Mouse (Mus musculus) adrenal gland, adult 18-20 months (tissue): ENCODE results near the gene Bhlhe41. TPM values are rescaled to one million over a fixed set of nuclear protein-coding genes. Genes with fewer than 3 reads are reported as not detected.

Experiments
- DNase-seq, 2 experiments: peaks; one replicate each; pipeline ENCODE4 v3.0.0; 2021 to 2022; ENCODE audit warnings: low spot score in 2 of 2
- total RNA-seq, 2 experiments: library from RNA; stranded (reverse); gene quantifications; 1 replicate in 1 of 2; 2 replicates in 1 of 2; pipeline ENCODE4 v1.2.3; 2021

Gene Bhlhe41
- total RNA-seq, 2 experiments from 2014 or later = 14.9 to 19.6 TPM

DNA sequence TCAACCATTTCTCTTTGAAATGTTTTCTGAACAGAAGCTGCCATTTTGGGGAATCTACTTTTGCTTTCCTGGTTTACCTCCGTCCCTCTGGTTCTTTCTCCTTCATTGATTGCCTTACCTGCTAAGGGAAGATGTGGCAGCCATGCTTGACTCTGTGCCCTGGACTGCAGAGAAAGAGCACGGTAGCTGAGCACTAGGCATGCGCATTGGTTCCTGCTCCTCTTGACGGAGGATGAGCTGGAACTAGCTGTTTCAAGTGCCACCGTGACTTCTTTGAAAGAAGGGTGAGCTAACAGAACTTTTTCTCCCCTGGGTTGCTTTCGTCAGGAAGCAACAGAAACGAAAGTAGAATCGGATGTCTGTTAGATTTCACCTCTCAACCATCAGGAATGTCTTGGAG, 17.7 kb downstream of the Bhlhe41 start:
- DNase-seq = no peak

- no peak for DNase-seq
Observed at GRCm38 (mm10) chr6:145846948-145847347, 18.4 kb downstream of the Bhlhe41 start.

GRCm38 (mm10) chr6:145846076-145846475, 19.3 kb downstream of the Bhlhe41 start:
- DNase-seq = no peak

DNA sequence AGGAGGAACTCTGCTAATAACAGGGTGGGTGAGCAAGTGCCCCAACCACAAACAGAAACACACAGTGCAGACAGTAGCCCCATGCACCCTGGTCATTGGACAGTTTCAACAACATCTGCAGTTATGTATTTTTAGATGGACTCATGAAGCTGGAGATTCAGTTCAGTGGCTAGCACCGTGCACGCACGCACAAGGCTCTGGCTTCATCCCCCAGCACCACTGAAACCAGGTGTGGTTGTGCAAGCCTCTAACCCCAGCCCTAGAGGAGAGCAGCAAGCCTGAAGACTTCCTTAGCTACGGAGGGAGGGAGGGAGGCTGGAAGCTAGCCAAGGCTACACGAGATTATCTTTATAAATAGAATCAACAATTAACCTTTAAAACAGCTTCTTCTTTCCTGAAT, 19.7 kb downstream of the Bhlhe41 start:
- no peak for DNase-seq

- no peak for DNase-seq
Observed at GRCm38 (mm10) chr6:145835359-145835758, 30.0 kb downstream of the Bhlhe41 start.

GRCm38 (mm10) chr6:145832927-145833326, 32.4 kb downstream of the Bhlhe41 start:
- no peak for DNase-seq

DNA sequence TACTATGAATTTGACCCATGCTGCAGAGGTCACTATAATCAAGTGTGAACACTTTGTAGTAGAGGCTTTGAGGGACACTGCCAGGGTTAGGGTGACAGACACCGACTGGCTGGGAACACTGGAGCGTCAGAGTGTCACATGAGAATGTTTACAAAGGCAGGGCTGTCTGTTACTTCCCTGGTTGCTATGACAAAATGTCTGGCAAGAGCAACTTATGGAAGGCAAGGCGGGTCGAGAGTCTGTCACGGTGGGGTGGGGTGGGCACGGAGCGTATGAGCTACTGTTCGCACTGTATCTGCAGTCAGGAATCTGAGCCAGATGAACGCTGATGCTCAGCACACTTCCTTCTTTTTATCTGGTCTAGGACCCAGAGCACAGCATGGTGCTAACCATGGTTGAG, 34.7 kb downstream of the Bhlhe41 start:
- no peak for DNase-seq

DNA sequence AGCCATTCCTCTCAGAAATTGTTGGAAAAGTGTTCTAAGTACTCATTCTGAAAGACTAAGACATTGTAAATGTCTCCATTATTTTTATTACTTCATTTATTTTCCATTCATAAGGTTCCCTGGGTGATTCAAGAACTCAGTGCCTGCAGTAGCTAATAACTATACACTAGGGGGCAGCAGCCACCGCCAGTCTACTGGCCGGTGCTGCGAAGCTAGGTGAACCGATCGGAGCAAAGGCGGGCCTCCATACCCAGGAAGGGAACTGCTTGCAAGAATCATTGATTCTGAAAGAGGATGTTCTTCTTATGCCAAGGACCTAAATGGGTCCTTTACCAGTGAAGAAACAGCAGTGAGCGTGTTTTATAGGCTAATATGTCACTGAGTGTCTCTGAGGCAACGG, 35.2 kb downstream of the Bhlhe41 start:
- DNase-seq = peak; percentile 67 to 69

- DNase-seq = no peak
Observed at GRCm38 (mm10) chr6:145829062-145829835, 36.1 kb downstream of the Bhlhe41 start.

DNA sequence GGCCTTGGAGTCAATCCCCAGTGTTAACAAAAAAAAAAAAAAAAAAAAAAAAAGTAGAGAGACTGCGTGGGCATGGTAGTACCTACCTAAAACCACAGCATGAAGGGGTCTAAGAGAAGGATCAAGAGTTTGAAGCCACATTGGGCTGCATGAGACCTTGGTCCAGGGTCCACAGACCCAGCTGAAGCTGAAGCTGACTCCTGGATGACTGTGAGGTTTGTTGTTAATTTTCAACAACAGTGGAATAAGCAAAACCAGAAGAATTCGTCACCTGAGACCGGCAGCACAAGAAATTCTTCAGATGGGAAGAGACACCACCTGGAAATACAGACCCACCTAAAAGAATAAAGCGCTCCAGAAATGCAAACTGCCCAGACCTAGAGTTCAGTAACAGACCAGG, 39.1 kb downstream of the Bhlhe41 start:
- no peak for DNase-seq

DNA sequence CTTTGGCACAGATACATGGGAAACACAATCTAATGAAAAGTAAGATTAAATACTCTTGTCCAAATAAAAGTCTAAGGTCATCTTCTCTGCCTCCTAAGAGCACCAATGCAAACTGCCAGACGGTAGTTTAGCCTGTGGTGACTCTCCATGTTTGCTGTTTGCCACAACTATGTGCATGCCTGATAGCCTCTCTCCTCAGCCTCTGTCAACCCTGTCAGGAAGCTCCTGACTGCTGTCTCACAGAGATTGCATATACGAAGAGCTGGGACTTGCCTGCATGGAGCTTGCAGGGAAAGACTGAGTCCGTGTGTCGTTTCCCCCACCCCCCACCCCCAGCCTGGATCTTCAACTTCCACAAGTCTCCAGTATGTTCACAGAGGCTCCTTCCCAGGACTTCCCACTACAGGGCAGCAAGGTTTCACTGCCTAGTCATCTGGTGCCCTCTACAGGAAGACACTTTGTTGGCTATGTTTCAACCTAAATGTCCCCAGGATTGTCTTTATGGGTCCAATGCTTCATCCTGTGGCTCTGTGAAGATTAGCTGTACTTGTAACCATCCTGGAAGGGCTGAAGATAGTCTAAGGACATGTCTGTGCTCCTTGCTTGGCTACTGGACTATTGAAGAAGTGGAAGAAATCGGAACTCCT, 41.6 kb downstream of the Bhlhe41 start:
- no peak for DNase-seq

- no peak for DNase-seq
Observed at GRCm38 (mm10) chr6:145823103-145823502, 42.3 kb downstream of the Bhlhe41 start.

GRCm38 (mm10) chr6:145822218-145822617, 43.1 kb downstream of the Bhlhe41 start:
- DNase-seq = no peak

DNA sequence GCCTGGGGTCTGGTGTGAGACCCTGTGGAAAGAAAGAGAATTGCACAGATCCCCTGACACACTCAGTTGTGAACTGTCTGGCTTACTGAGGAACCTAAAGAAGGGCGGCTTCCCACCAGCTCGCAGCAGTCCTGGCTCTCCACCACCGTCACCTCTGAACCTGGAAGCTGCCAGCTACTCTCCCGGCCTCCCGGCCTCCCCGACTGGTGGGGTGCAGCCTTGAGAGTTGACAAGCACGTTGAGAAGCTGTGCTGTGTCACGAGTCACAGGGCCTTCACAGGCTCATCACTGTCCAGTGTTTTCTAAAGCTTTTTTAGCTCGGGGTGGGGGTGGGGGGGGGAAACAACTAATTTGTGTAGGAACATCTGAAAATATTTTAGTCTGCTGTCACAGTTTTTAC, 46.2 kb downstream of the Bhlhe41 start:
- no peak for DNase-seq

GRCm38 (mm10) chr6:145815200-145815599, 50.2 kb downstream of the Bhlhe41 start:
- no peak for DNase-seq

DNA sequence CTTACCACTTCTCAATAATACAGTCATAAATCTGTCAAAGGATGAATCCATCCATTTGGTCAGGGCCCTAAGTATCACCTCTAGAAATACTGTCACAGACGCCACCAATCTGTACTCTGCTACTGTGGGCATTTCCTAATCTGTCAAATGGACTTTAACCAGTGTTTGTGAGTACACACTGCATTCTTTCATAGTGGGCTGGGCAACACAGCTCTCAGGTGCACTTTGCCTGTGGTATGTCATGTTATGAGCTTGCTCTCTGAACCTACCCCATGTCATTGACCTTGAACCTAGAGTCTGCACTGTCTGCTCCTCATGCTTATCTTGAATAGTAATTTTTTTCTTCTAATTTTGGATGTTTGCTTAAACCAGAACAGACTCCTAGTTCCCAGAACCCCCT, 54.2 kb downstream of the Bhlhe41 start:
- no peak for DNase-seq

DNA sequence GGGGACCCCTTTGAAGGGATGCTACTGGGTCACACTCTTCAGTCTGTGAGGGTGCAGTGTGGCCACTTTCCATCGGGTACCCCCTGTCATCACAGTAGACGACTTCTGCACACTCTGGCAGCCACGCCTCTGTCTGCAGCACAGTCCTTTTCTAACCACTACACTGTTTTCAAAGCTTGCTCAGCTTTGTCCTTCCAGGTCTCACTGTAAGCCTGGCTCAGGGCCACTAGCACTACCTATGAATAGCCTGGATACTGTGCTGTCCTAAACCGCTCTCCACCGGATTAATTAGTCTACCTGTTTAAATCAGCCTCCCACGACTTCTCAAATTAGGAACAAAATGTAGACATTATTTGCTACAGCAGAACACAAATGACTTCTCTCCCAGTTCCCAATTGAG, 55.3 kb downstream of the Bhlhe41 start:
- DNase-seq = no peak

DNA sequence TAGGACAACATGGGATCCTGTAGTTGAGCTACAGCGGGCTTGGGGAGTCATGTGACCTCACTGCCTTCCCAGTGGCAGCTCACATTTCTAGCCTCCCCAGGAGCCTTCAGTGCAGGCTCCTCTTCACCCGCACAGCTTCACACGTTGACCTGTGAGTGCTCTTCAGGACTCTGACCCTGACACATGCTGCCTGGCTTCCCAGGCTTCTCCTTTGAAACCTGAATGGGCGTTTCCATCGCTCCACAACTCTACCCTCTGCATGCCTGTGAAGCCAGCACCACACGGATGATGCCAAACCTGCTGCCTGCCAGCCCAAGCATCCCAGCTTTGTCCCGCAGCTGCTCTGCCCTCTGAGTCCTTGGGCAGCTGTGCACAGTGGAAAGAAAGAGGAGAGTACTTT, 55.8 kb downstream of the Bhlhe41 start:
- no peak for DNase-seq

Other genes with a start within 250 kb of the Bhlhe41 start
- gene Tuba3b, start 249.8 kb downstream of the Bhlhe41 start, total RNA-seq = not detected
- 10 to 100 TPM; 52.2 to 80.0 TPM for gene Rassf8, start 118.8 kb downstream of the Bhlhe41 start, total RNA-seq
- gene Sspn, start 66.1 kb upstream of the Bhlhe41 start, total RNA-seq = 10 to 100 TPM; 10.2 to 10.5 TPM